Mouse (Mus musculus) hindbrain, postnatal 0 days (tissue): ENCODE measurements at regions not wholly inside any gene's neighbourhood (a gene's known extent, or its start where the extent isn't known, plus 50 kb on each side); places are given as distances from the start of the nearest gene placed in this dataset.

ENCODE experiments used
- ATAC-seq: fragments of 200-750 bp; cut with Nextera tagmentation; 2 replicates; pipeline ENCODE4 v1.8.0; 2017; ENCODE audit warnings: mild to moderate bottlenecking, moderate TSS enrichment, moderate library complexity
- DNase-seq: peaks from one replicate; pipeline ENCODE4 v3.0.0-alpha.2; 2015; ENCODE audit warnings: low spot score
- H3K27ac ChIP-seq: fragments of 300-500 bp; sonication (generic); 2 replicates; pipeline ENCODE4 v1.5.1; 2014; ENCODE audit warnings: mild to moderate bottlenecking
- H3K27me3 ChIP-seq: fragments of 300-500 bp; sonication (generic); 2 replicates; pipeline ENCODE4 v1.6.1; 2014; ENCODE audit warnings: low read length, mixed read lengths; ENCODE audit not compliant: insufficient read depth
- H3K36me3 ChIP-seq: fragments of 300-500 bp; sonication (generic); 2 replicates; pipeline ENCODE4 v1.6.1; 2014; ENCODE audit warnings: low read length, mixed read lengths; ENCODE audit not compliant: insufficient read depth
- H3K4me1 ChIP-seq: fragments of 300-500 bp; sonication (generic); 2 replicates; pipeline ENCODE4 v1.6.1; 2014; ENCODE audit warnings: antibody characterized with exemption, low read length, mixed read lengths; ENCODE audit not compliant: insufficient read depth
- H3K4me2 ChIP-seq: fragments of 300-500 bp; sonication (generic); 2 replicates; pipeline ENCODE4 v1.6.1; 2014; ENCODE audit warnings: low read depth, mild to moderate bottlenecking, low read length, moderate library complexity, mixed read lengths
- H3K4me3 ChIP-seq: fragments of 300-500 bp; sonication (generic); 2 replicates; pipeline ENCODE4 v1.5.1; 2014; ENCODE audit warnings: low read length
- H3K9ac ChIP-seq: fragments of 300-500 bp; sonication (generic); replicated peaks from 2 replicates; pipeline ENCODE4 v1.6.1; 2014; ENCODE audit warnings: mild to moderate bottlenecking, low read length, moderate library complexity, mixed read lengths
- H3K9me3 ChIP-seq: fragments of 300-500 bp; sonication (generic); 2 replicates; pipeline ENCODE4 v1.6.1; 2016; ENCODE audit warnings: low read length, mixed read lengths
- CTCF ChIP-seq: IDR thresholded peaks from 2 replicates; pipeline ENCODE4 v1.5.1; 2016; ENCODE audit warnings: antibody characterized with exemption, control low read depth, low read depth
- WGBS: fragments of 180-500 bp; shearing (Covaris S2); extraction: QIAGEN DNeasy Blood & Tissue Kit; methylation state at CpG from one replicate; pipeline ENCODE4 v1.1.7; 2014; 5-methylcytosine and 5-hydroxymethylcytosine counted together

- no peak for TF ChIP-seq CTCF
These were observed 3791.9 kb downstream of the 9330182O14Rik start for GRCm38 (mm10) chr15:43926034-43926433.

GRCm38 (mm10) chr15:43933608-43934007, 3799.4 kb downstream of the 9330182O14Rik start:
- Histone ChIP-seq H3K27me3 (no peaks in the 10 kb centered on the region), H3K4me1 (no peaks in the 10 kb centered on the region), H3K4me2 (no peak overlapping the region), H3K36me3 (no peaks in the 10 kb centered on the region), H3K4me3 (no peak overlapping the region), H3K27ac (no peak overlapping the region), H3K9ac (no peak overlapping the region), H3K9me3 (no peaks in the 10 kb centered on the region)
- no peak for DNase-seq
- WGBS: 88% methylated on average over 1 of the region's 1 CpGs
- TF ChIP-seq CTCF: no peak
- ATAC-seq: no peak

More at GRCm38 (mm10) chr15:43926034-43926433, 3791.9 kb downstream of the 9330182O14Rik start:
- ATAC-seq: no peak
- Histone ChIP-seq H3K27me3 (no peaks in the 10 kb centered on the region), H3K9ac (no peak overlapping the region), H3K27ac (no peak overlapping the region), H3K4me3 (no peak overlapping the region), H3K4me2 (no peak overlapping the region), H3K4me1 (no peaks in the 10 kb centered on the region), H3K9me3 (no peaks in the 10 kb centered on the region), H3K36me3 (no peaks in the 10 kb centered on the region)
- 88% methylated on average over 1 of the region's 1 CpGs for WGBS
- no peak for DNase-seq

- peak; percentile 68 for DNase-seq
- ATAC-seq: 0 out of 2 replicates have a peak, but pooled peaks have one; percentile 58
- H3K4me2 ChIP-seq: no peak overlapping the region
- no peak overlapping the region for H3K9ac ChIP-seq
- no peaks in the 10 kb centered on the region for H3K9me3 ChIP-seq
- no peak overlapping the region for H3K4me3 ChIP-seq
- no peaks in the 10 kb centered on the region for H3K36me3 ChIP-seq
- WGBS: 24% methylated on average over 2 of the region's 2 CpGs
- peak overlapping the region; percentile 32; the same call in 1 of the 2 replicates for H3K27ac ChIP-seq
- TF ChIP-seq CTCF: no peak
- 0 out of 2 replicates have a peak, but pooled peaks cover 5% of the 10 kb centered on the region for H3K4me1 ChIP-seq
- H3K27me3 ChIP-seq: no peaks in the 10 kb centered on the region
These were observed 3806.3 kb downstream of the 9330182O14Rik start for GRCm38 (mm10) chr15:43940424-43940823.

- Histone ChIP-seq H3K36me3 (no peaks in the 10 kb centered on the region), H3K27ac (no peak overlapping the region), H3K9me3 (no peaks in the 10 kb centered on the region), H3K4me2 (no peak overlapping the region), H3K4me3 (no peak overlapping the region), H3K4me1 (0 out of 2 replicates have a peak, but pooled peaks cover 5% of the 10 kb centered on the region), H3K27me3 (no peaks in the 10 kb centered on the region), H3K9ac (no peak overlapping the region)
- ATAC-seq (no peak), DNase-seq (no peak)
- WGBS: 44% methylated on average over 4 of the region's 4 CpGs
- no peak for TF ChIP-seq CTCF
These were observed 3806.7 kb downstream of the 9330182O14Rik start for GRCm38 (mm10) chr15:43940905-43941304.

GRCm38 (mm10) chr15:43942002-43942660, 3808.0 kb downstream of the 9330182O14Rik start:
- Histone ChIP-seq H3K4me1 (0 out of 2 replicates have a peak, but pooled peaks cover 5% of the 10 kb centered on the region), H3K9me3 (no peaks in the 10 kb centered on the region), H3K9ac (no peak overlapping the region), H3K27me3 (no peaks in the 10 kb centered on the region), H3K4me2 (no peak overlapping the region), H3K4me3 (no peak overlapping the region), H3K27ac (no peak overlapping the region), H3K36me3 (no peaks in the 10 kb centered on the region)
- ATAC-seq (peak; percentile 79), DNase-seq (peak; percentile 56)
- 38% methylated on average over 2 of the region's 2 CpGs for whole genome bisulfite sequencing
- no peak for TF ChIP-seq CTCF

GRCm38 (mm10) chr15:43984991-43985390, 3850.8 kb downstream of the 9330182O14Rik start:
- H3K4me1 ChIP-seq: no peaks in the 10 kb centered on the region
- no peak overlapping the region for H3K27ac ChIP-seq
- TF ChIP-seq CTCF: no peak
- H3K27me3 ChIP-seq: no peaks in the 10 kb centered on the region
- no peak overlapping the region for H3K4me2 ChIP-seq
- ATAC-seq (no peak), DNase-seq (no peak)
- H3K9ac ChIP-seq: no peak overlapping the region
- no peak overlapping the region for H3K4me3 ChIP-seq
- no peaks in the 10 kb centered on the region for H3K9me3 ChIP-seq
- no peaks in the 10 kb centered on the region for H3K36me3 ChIP-seq

GRCm38 (mm10) chr15:43991229-43991628, 3857.1 kb downstream of the 9330182O14Rik start:
- no peak for ATAC-seq
- peak; percentile 85 for TF ChIP-seq CTCF
- H3K27me3 ChIP-seq: no peaks in the 10 kb centered on the region
- 24% methylated on average over 1 of the region's 1 CpGs for WGBS
- no peaks in the 10 kb centered on the region for H3K9me3 ChIP-seq
- no peaks in the 10 kb centered on the region for H3K36me3 ChIP-seq
- no peak overlapping the region for H3K27ac ChIP-seq
- H3K4me3 ChIP-seq: no peak overlapping the region
- H3K4me2 ChIP-seq: no peak overlapping the region
- DNase-seq: peak; percentile 83
- H3K4me1 ChIP-seq: no peaks in the 10 kb centered on the region
- H3K9ac ChIP-seq: no peak overlapping the region
